Mouse (Mus musculus): Measurements from ENCODE around the gene Smc5.

The Smc5 gene

GRCm38 (mm10) chr19:23273355-23274053 lies at the start of gene Smc5:
Gene Smc5, minus strand, starts transcription at chr19:23273897.
- ATAC-seq (ENCODE audit: insufficient number of reproducible peaks, low FRiP score, low TSS enrichment) = peak; percentile 79

- ATAC-seq (ENCODE audit: insufficient number of reproducible peaks, low FRiP score, low TSS enrichment) = no peak
These were observed 49.4 kb upstream of the Smc5 start for GRCm38 (mm10) chr19:23323107-23323506.

- ATAC-seq (ENCODE audit: insufficient number of reproducible peaks, low FRiP score, low TSS enrichment) = no peak
These were observed 44.3 kb upstream of the Smc5 start for GRCm38 (mm10) chr19:23317989-23318358.

DNA sequence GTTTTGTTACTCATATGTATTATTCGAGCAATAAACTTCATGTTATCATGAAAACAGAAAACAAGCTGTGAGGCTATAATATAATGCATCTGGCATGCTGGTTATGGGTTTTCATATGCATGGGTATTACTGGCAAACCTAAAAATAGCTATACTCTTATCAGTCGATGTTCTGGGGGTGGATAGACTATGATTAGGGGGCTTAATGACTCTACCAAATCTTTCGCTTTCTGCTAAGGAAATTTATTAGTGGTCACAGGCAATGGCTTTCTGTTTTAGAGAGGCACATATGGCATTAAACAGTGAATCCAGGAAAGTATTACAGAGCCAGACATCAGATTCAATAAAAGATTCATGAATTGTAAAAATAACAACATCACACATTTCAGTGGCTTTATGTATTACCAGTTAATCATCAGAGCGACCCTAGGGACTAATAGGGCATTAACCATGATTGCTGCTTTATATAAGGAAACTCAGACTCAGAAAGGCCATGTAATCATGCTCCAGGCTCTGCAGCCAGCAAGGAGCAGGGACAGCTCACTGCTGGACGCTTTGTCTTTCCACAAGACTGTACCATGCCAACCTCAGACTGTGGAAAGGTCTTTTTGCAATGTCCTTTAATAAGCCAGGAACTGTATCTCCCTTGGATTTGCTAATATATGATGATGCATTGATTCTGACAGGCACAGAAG lies 43.7 kb upstream of the Smc5 start:
- ATAC-seq (ENCODE audit: insufficient number of reproducible peaks, low FRiP score, low TSS enrichment) = peak; percentile 75; the same call in 1 of the 2 replicates

GRCm38 (mm10) chr19:23316851-23317250 lies 43.2 kb upstream of the Smc5 start:
- ATAC-seq (ENCODE audit: insufficient number of reproducible peaks, low FRiP score, low TSS enrichment) = no peak

GRCm38 (mm10) chr19:23309979-23310378 lies 36.3 kb upstream of the Smc5 start:
- no peak for ATAC-seq (ENCODE audit: insufficient number of reproducible peaks, low FRiP score, low TSS enrichment)

DNA sequence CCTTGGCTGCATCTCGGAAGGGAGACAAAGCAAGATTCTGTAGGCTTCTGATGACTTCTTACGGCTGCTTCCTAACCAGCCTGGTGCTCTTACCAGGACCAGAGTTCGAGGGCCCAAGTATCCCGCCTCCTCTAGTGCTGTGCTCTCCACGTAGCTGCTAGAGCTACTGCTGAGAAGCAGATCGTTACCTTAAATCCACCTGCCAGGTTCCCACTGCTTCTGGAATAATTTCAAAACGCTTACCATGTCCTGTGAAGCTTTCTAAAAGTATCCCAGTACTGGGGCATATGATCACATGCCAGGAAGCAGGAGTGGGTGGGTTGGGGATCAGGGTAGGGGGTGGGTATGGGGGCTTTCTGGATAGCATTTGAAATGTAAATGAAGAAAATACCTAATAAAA lies 33.0 kb upstream of the Smc5 start:
- no peak for ATAC-seq (ENCODE audit: insufficient number of reproducible peaks, low FRiP score, low TSS enrichment)

DNA sequence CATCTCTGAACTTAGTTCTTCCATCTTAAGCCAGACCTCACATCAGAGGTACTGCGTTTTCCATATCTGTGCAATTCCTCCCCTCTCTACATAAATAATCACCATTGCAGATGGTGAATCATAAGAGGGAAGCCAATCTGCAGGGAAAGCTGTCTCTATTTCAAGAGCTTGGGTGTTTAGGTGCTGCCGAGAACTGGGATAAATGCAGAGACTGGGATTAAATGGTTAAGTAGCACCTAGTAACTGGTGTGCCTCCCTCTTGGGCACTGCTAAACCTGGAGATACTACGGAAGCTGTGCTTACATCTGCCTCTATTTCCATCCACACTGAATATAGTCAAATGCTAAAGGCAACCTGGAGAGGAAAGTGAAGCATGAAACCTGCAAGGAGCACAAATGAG lies 26.3 kb upstream of the Smc5 start:
- ATAC-seq (ENCODE audit: insufficient number of reproducible peaks, low FRiP score, low TSS enrichment) = no peak

- no peak for ATAC-seq (ENCODE audit: insufficient number of reproducible peaks, low FRiP score, low TSS enrichment)
These were observed 25.2 kb upstream of the Smc5 start for GRCm38 (mm10) chr19:23298917-23299316.

- no peak for ATAC-seq (ENCODE audit: insufficient number of reproducible peaks, low FRiP score, low TSS enrichment)
These were observed 23.5 kb upstream of the Smc5 start for GRCm38 (mm10) chr19:23297191-23297590.

GRCm38 (mm10) chr19:23289251-23289650 lies 15.6 kb upstream of the Smc5 start:
- ATAC-seq (ENCODE audit: insufficient number of reproducible peaks, low FRiP score, low TSS enrichment) = no peak

- no peak for ATAC-seq (ENCODE audit: insufficient number of reproducible peaks, low FRiP score, low TSS enrichment)
These were observed 8.4 kb upstream of the Smc5 start for GRCm38 (mm10) chr19:23281911-23282660.

- peak; percentile 29; the same call in 1 of the 2 replicates for ATAC-seq (ENCODE audit: insufficient number of reproducible peaks, low FRiP score, low TSS enrichment)
These were observed 492 bp upstream of the Smc5 start for GRCm38 (mm10) chr19:23274054-23274724.

- no peak for ATAC-seq (ENCODE audit: insufficient number of reproducible peaks, low FRiP score, low TSS enrichment)
These were observed 16.9 kb downstream of the Smc5 start for GRCm38 (mm10) chr19:23256771-23257170.

DNA sequence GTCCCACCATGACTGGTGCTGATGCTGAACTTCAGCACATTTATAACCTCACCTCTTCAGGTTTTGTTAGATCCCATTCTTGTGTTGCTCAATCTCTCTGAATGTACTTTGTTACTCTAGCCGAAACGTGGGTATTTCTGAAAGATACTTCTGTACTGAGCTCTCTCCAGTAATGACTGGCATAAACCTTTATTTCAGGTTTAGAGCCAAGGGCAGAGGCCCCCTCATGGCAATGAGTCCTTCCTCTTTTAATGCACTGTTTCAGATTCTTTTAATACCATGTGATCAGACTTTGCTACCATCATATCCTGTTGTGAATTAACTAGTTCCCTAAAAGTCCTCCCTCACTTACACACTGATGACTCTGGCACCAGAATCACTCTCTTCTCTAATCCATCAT lies 27.2 kb downstream of the Smc5 start:
- ATAC-seq (ENCODE audit: insufficient number of reproducible peaks, low FRiP score, low TSS enrichment) = no peak

- peak; percentile 31; the same call in 1 of the 2 replicates for ATAC-seq (ENCODE audit: insufficient number of reproducible peaks, low FRiP score, low TSS enrichment)
These were observed 48.6 kb downstream of the Smc5 start for GRCm38 (mm10) chr19:23225065-23225464.

- ATAC-seq (ENCODE audit: insufficient number of reproducible peaks, low FRiP score, low TSS enrichment) = no peak
These were observed 59.4 kb downstream of the Smc5 start for GRCm38 (mm10) chr19:23214326-23214725.

DNA sequence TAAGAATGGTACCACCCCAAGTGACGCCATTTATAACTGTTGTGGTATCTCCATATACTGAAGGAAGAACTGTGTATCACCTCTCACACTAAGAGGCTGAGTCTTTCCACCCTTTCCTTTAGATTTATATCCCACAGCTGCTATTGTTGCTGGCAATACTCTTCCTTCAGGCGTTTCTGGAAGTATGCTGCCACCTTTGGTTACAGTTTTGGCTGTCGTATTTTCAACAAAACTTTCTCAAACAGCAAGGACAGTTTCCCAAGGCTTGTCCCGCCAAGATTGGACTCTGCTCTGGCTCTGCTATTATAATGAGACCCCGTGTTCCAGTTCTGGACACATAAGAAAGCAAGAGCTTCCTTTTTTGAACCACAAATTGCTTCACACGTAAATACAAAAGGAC lies 62.4 kb downstream of the Smc5 start:
- ATAC-seq (ENCODE audit: insufficient number of reproducible peaks, low FRiP score, low TSS enrichment) = no peak

GRCm38 (mm10) chr19:23203505-23204053 lies 70.1 kb downstream of the Smc5 start:
- ATAC-seq (ENCODE audit: insufficient number of reproducible peaks, low FRiP score, low TSS enrichment) = no peak

DNA sequence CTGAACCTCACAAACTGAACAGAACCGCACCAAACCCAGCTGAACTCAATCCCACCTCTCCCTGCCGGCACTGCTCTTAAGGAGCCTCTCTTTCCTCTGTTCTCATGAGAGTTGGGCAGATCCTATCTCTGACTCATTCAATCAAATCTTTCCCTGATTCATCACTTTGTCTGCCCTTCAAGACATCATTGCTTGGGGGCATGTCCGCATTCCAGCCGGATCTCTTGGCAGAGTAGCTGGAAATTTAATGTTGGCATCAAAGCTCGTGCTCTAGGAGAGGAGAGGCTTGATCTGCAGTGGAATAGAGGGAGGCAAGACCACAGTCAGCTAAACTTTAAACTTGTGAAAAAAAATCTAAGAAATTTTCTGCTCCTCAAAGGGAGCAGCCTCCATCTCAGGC lies 71.6 kb downstream of the Smc5 start:
- no peak for ATAC-seq (ENCODE audit: insufficient number of reproducible peaks, low FRiP score, low TSS enrichment)

Measured in cerebellum, adult (tissue).